10 mouse cellular contexts compared by ENCODE assay signal in the genomic region with DNA sequence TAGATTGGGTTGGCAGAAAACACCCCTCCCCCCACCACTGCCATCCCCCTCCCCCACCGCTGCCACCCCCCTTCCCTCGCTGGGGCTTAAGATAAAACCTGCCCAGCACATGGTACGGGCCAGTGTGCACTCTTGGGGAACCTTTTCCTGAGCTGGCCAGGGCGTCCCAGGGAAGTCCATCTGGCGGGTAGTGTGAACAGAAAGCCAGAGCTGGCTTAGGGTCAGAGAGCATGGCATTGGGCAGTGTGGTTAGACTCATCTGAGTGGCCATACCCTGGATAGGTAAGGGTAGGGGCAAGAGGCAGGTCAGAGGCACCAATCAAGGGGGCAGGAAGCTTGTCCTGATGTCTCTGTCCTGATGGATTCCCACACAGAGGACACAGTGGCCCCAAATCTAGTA. TPM values are rescaled to one million over a fixed set of nuclear protein-coding genes. Genes with fewer than 3 reads are reported as not detected.
DNase-seq lines count a peak whose midpoint lies in the region; ATAC-seq and TF ChIP-seq lines count a peak whose summit lies in the region.
"Had no signal": no experiment of that assay in that cellular context is flagged by ENCODE, and none has a peak within 500 bp of the region (broad histone marks: within the 10 kb centered on the region; RNA-seq: fewer than 3 reads in every experiment).

No protein-coding gene starts in this region.

- 0 out of 2 replicates have a peak, but pooled peaks cover 18% of the 10 kb centered on the region for H3K36me3 ChIP-seq in heart, embryonic 14.5 days (ENCODE audit: control insufficient read depth, insufficient read depth, low read length)
- H3K36me3 ChIP-seq in midbrain, embryonic 10.5 days: peaks cover 5% of the 10 kb centered on the region
- H3K36me3 ChIP-seq in midbrain, postnatal 0 days (ENCODE audit: insufficient read depth, low read length): no peaks in the 10 kb centered on the region
- H3K36me3 ChIP-seq in hindbrain, embryonic 14.5 days (replicated peaks; ENCODE audit: control insufficient read depth, insufficient read depth): no peaks in the 10 kb centered on the region
- no peaks in the 10 kb centered on the region for H3K36me3 ChIP-seq in stomach, embryonic 16.5 days (ENCODE audit: control insufficient read depth, insufficient read depth, low read length)

- H3K27ac ChIP-seq in heart, embryonic 14.5 days (replicated peaks in 1 of 2; ENCODE audit: control insufficient read depth in 1 of 2, insufficient read depth in 1 of 2, low read depth in 2 of 2, low read length in 2 of 2): peak overlapping the region; percentile 83 to 86
- H3K27ac ChIP-seq in midbrain, embryonic 10.5 days (replicated peaks): peak overlapping the region; percentile 67
- no peak overlapping the region for H3K27ac ChIP-seq in midbrain, postnatal 0 days (ENCODE audit: low read depth, low read length)
- peak overlapping the region; percentile 44; the same call in 1 of the 2 replicates for H3K27ac ChIP-seq in hindbrain, embryonic 14.5 days
- H3K27ac ChIP-seq in stomach, embryonic 16.5 days (ENCODE audit: low read length): no peak overlapping the region

- 5% methylated on average over 5 of the region's 5 CpGs for WGBS in heart, embryonic 14.5 days
- WGBS in midbrain, embryonic 10.5 days: 35% methylated on average over 5 of the region's 5 CpGs
- 28% methylated on average over 5 of the region's 5 CpGs for WGBS in midbrain, postnatal 0 days
- WGBS in hindbrain, embryonic 14.5 days: 39% methylated on average over 5 of the region's 5 CpGs
- WGBS in stomach, embryonic 16.5 days: 25% methylated on average over 5 of the region's 5 CpGs

- H3K4me1 ChIP-seq in heart, embryonic 14.5 days (ENCODE audit: control insufficient read depth in 2 of 2, insufficient read depth in 2 of 2, low read length in 2 of 2): peaks cover 28 to 36% of the 10 kb centered on the region in 2 experiments
- peaks cover 43% of the 10 kb centered on the region for H3K4me1 ChIP-seq in midbrain, embryonic 10.5 days
- H3K4me1 ChIP-seq in midbrain, postnatal 0 days (ENCODE audit: insufficient read depth, low read length): no peaks in the 10 kb centered on the region
- H3K4me1 ChIP-seq in hindbrain, embryonic 14.5 days (replicated peaks; ENCODE audit: control insufficient read depth, insufficient read depth, low read length): peaks cover 18% of the 10 kb centered on the region
- peaks cover 10% of the 10 kb centered on the region; the same call in 1 of the 2 replicates for H3K4me1 ChIP-seq in stomach, embryonic 16.5 days (ENCODE audit: control insufficient read depth, insufficient read depth, low read length)

- no peaks in the 10 kb centered on the region for H3K9me3 ChIP-seq in heart, embryonic 14.5 days (ENCODE audit: control insufficient read depth, low read length)
- H3K9me3 ChIP-seq in midbrain, embryonic 10.5 days (replicated peaks): no peaks in the 10 kb centered on the region
- no peaks in the 10 kb centered on the region for H3K9me3 ChIP-seq in midbrain, postnatal 0 days (ENCODE audit: low read length)
- no peaks in the 10 kb centered on the region for H3K9me3 ChIP-seq in hindbrain, embryonic 14.5 days (ENCODE audit: control insufficient read depth, low read length)
- no peaks in the 10 kb centered on the region for H3K9me3 ChIP-seq in stomach, embryonic 16.5 days (replicated peaks; ENCODE audit: control insufficient read depth, low read length)

- no peak for DNase-seq in heart, postnatal 4 days
- DNase-seq in midbrain, embryonic 10.5 days (ENCODE audit: low spot score): no peak
- DNase-seq in midbrain, postnatal 0 days (ENCODE audit: low spot score): no peak
- DNase-seq in hindbrain, embryonic 14.5 days (ENCODE audit: low spot score): no peak
- DNase-seq in adrenal gland, adult 18-20 months (ENCODE audit: low spot score in 2 of 2): no peak
- DNase-seq in spleen, adult 18-20 months: no peak
- DNase-seq: adrenal gland, postnatal 10 days; thymus, adult 2 months had no signal

- H3K9ac ChIP-seq in heart, embryonic 14.5 days (ENCODE audit: low read length): peak overlapping the region; percentile 68
- H3K9ac ChIP-seq in midbrain, postnatal 0 days (replicated peaks; ENCODE audit: low read length, poor library complexity, severe bottlenecking): no peak overlapping the region
- H3K9ac ChIP-seq in hindbrain, embryonic 14.5 days: no peak overlapping the region
- H3K9ac ChIP-seq in stomach, embryonic 16.5 days (ENCODE audit: low read length): peak overlapping the region; percentile 29; the same call in 1 of the 2 replicates

- peak overlapping the region in 1 of 2 experiments; percentile 26; a peak in 1 of 4 replicates for H3K4me3 ChIP-seq in heart, embryonic 14.5 days (ENCODE audit: control insufficient read depth in 1 of 2, insufficient read depth in 1 of 2, low read depth in 1 of 2, low read length in 2 of 2)
- H3K4me3 ChIP-seq in midbrain, embryonic 10.5 days: peak overlapping the region; percentile 7; the same call in 1 of the 2 replicates
- H3K4me3 ChIP-seq in midbrain, postnatal 0 days (ENCODE audit: low read depth, low read length): no peak overlapping the region
- H3K4me3 ChIP-seq in hindbrain, embryonic 14.5 days (replicated peaks; ENCODE audit: low read length): no peak overlapping the region
- H3K4me3 ChIP-seq in stomach, embryonic 16.5 days (replicated peaks; ENCODE audit: low read length): no peak overlapping the region

- peak; percentile 46; the same call in 1 of the 2 replicates for ATAC-seq in heart, embryonic 14.5 days (ENCODE audit: insufficient number of reproducible peaks, insufficient read depth, low FRiP score, low read depth)
- ATAC-seq in midbrain, postnatal 0 days (ENCODE audit: low FRiP score): no peak
- ATAC-seq in hindbrain, embryonic 14.5 days (ENCODE audit: low FRiP score): no peak
- ATAC-seq in stomach, embryonic 16.5 days (ENCODE audit: insufficient read depth, low FRiP score): no peak

- peak overlapping the region; percentile 65 for H3K4me2 ChIP-seq in heart, embryonic 14.5 days (ENCODE audit: low read length)
- H3K4me2 ChIP-seq in midbrain, postnatal 0 days (ENCODE audit: low read depth, low read length, poor library complexity, severe bottlenecking): no peak overlapping the region
- H3K4me2 ChIP-seq in hindbrain, embryonic 14.5 days (replicated peaks): no peak overlapping the region
- peak overlapping the region; percentile 23; the same call in 1 of the 2 replicates for H3K4me2 ChIP-seq in stomach, embryonic 16.5 days (ENCODE audit: low read depth, low read length)

- H3K27me3 ChIP-seq in heart, embryonic 14.5 days (ENCODE audit: control insufficient read depth, insufficient read depth, low read length): no peaks in the 10 kb centered on the region
- H3K27me3 ChIP-seq in midbrain, embryonic 10.5 days (ENCODE audit: low read depth, poor library complexity, severe bottlenecking): peaks cover 11% of the 10 kb centered on the region; the same call in 1 of the 2 replicates
- no peaks in the 10 kb centered on the region for H3K27me3 ChIP-seq in midbrain, postnatal 0 days (ENCODE audit: insufficient read depth, low read length)
- no peaks in the 10 kb centered on the region for H3K27me3 ChIP-seq in hindbrain, embryonic 14.5 days (ENCODE audit: control insufficient read depth, insufficient read depth, low read length)
- H3K27me3 ChIP-seq in stomach, embryonic 16.5 days (ENCODE audit: control insufficient read depth, insufficient read depth, low read length): no peaks in the 10 kb centered on the region; the same call in 1 of the 2 replicates

- TF ChIP-seq CTCF in midbrain, postnatal 0 days (IDR thresholded peaks at IDR 0.05): no peak

RNA-seq across cellular contexts. Expression of gene Selenon, which starts 27.7 kb away (rescaled TPM):
- 41.5 and 43.6 TPM in 2 replicates for polyA plus RNA-seq in heart, embryonic 14.5 days (2014; fragmentation: Nextera tagmentation; extraction: Ambion mirVana)
- total RNA-seq in heart, postnatal 4 days (2021): 10 to 100 TPM; 46.4 to 49.9 TPM
- polyA plus RNA-seq in midbrain, embryonic 10.5 days (2016; fragmentation: Nextera tagmentation; extraction: Ambion mirVana): 8.4 and 8.6 TPM in 2 replicates
- total RNA-seq in midbrain, postnatal 0 days (2014; rRNA removed): 22.8 and 26.1 TPM in 2 replicates
- polyA plus RNA-seq in midbrain, postnatal 0 days (2015; fragmentation: Nextera tagmentation; extraction: Ambion mirVana): 9.1 and 9.4 TPM in 2 replicates
- polyA plus RNA-seq in hindbrain, embryonic 14.5 days (2014; fragmentation: Nextera tagmentation; extraction: Ambion mirVana): 10.9 and 12.8 TPM in 2 replicates
- polyA plus RNA-seq in stomach, embryonic 16.5 days (2015; fragmentation: Nextera tagmentation; extraction: Ambion mirVana): 7.9 and 8.0 TPM in 2 replicates
- total RNA-seq in adrenal gland, adult 18-20 months (2021): 10 to 100 TPM; 24.3 to 28.9 TPM

RNA-seq across cellular contexts. Expression of gene Mtfr1l, which starts 44.4 kb away (rescaled TPM):
- polyA plus RNA-seq in heart, embryonic 14.5 days (2014; fragmentation: Nextera tagmentation; extraction: Ambion mirVana): 170 and 175 TPM in 2 replicates
- total RNA-seq in heart, postnatal 4 days (2021): 100 to 1,000 TPM; 145 to 150 TPM
- 120 and 127 TPM in 2 replicates for polyA plus RNA-seq in midbrain, embryonic 10.5 days (2016; fragmentation: Nextera tagmentation; extraction: Ambion mirVana)
- total RNA-seq in midbrain, postnatal 0 days (2014; rRNA removed): 135 and 167 TPM in 2 replicates
- 191 and 196 TPM in 2 replicates for polyA plus RNA-seq in midbrain, postnatal 0 days (2015; fragmentation: Nextera tagmentation; extraction: Ambion mirVana)
- polyA plus RNA-seq in hindbrain, embryonic 14.5 days (2014; fragmentation: Nextera tagmentation; extraction: Ambion mirVana): 184 and 202 TPM in 2 replicates
- 89.1 and 95.1 TPM in 2 replicates for polyA plus RNA-seq in stomach, embryonic 16.5 days (2015; fragmentation: Nextera tagmentation; extraction: Ambion mirVana)
- 100 to 1,000 TPM; 123 to 132 TPM for total RNA-seq in adrenal gland, adult 18-20 months (2021)

Comparison
In these comparisons a context has a peak if more than half of its experiments do, and no peak if none do; other contexts are left out.
1. H3K27ac ChIP-seq: peak in heart, embryonic 14.5 days (2 of 2), midbrain, embryonic 10.5 days (single experiment) and hindbrain, embryonic 14.5 days (single experiment); none in midbrain, postnatal 0 days (single experiment) and stomach, embryonic 16.5 days (single experiment).
2. H3K4me2 ChIP-seq: peak in heart, embryonic 14.5 days (single experiment) and stomach, embryonic 16.5 days (single experiment); none in midbrain, postnatal 0 days (single experiment) and hindbrain, embryonic 14.5 days (single experiment).
3. H3K9ac ChIP-seq: peak in heart, embryonic 14.5 days (single experiment) and stomach, embryonic 16.5 days (single experiment); none in midbrain, postnatal 0 days (single experiment) and hindbrain, embryonic 14.5 days (single experiment).